Mouse (Mus musculus): ENCODE measurements around the gene Copg2.

DNA sequence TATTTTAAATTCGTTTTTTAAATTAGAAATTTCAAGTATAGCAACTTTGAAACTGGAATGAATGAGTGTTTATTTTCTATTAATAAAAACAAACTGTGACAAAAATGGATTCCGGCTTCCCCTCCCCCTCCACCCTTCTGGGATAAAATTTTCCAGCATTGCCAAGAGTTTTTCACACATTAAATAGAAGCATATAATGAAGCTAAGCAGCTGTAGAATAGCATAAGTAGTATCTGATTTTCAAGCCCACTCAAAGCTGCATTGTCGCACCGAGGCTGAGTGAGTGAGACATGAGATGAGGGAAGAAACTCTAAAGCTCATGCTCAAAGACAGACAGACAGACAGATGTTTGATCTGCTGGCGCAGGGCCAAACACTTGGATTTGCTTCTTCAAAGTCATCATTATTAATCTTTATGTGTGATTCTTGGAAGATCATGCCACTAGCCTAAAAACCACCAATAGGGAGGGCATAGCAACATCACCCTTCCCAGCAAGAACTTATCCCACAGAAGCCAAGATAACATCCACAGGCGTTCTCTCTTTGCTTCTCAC, 148.2 kb downstream of the Copg2 start:
- TF ChIP-seq CTCF (IDR thresholded peaks at IDR 0.05; ENCODE audit: borderline replicate concordance, control insufficient read depth, extremely low read depth, insufficient read depth, low read length, poor library complexity) (no peak), POLR2A (IDR thresholded peaks at IDR 0.05; ENCODE audit: control insufficient read depth, extremely low read depth, insufficient read depth, low read length, poor library complexity) (no peak)
